Mouse (Mus musculus) heart, adult 8-10 months (tissue): ENCODE results near the gene Ccdc159. TPM values are rescaled to one million over a fixed set of nuclear protein-coding genes. Genes with fewer than 3 reads are reported as not detected.

ENCODE experiments used
- DNase-seq: peaks from one replicate; pipeline ENCODE4 v3.0.0; 2022; ENCODE audit warnings: low spot score
- total RNA-seq, 4 experiments: library from RNA; stranded (reverse); gene quantifications; 2 replicates each; pipeline ENCODE4 v1.2.4; 2022

Gene Ccdc159
- total RNA-seq, result 1 to 10 TPM; 4.9 to 7.4 (median 5.6) TPM

GRCm38 (mm10) chr9:21927208-21927753 lies at the start of gene Ccdc159, which contains the start of gene Tmem205:
Ccdc159 (plus strand) TSS chr9:21927471.
Tmem205 (minus strand) TSS chr9:21927556.
- DNase-seq, result peak; percentile 96

- DNase-seq, result no peak
Observed at GRCm38 (mm10) chr9:21889229-21889628, 38.0 kb upstream of the Ccdc159 start.

- peak; percentile 75 for DNase-seq
Observed at GRCm38 (mm10) chr9:21901223-21901820, 25.9 kb upstream of the Ccdc159 start.

GRCm38 (mm10) chr9:21904031-21904430 lies 23.2 kb upstream of the Ccdc159 start:
- DNase-seq, result no peak

GRCm38 (mm10) chr9:21908216-21908615 lies 19.1 kb upstream of the Ccdc159 start:
- DNase-seq, result no peak

- no peak for DNase-seq
Observed at GRCm38 (mm10) chr9:21909474-21910223, 17.6 kb upstream of the Ccdc159 start.

GRCm38 (mm10) chr9:21916851-21917492 lies 10.3 kb upstream of the Ccdc159 start:
- DNase-seq, result no peak

- DNase-seq, result peak; percentile 28
Observed at GRCm38 (mm10) chr9:21917493-21918034, 9.7 kb upstream of the Ccdc159 start.

GRCm38 (mm10) chr9:21918035-21918592 lies 9.2 kb upstream of the Ccdc159 start, which contains the start of gene Rab3d:
Rab3d (minus strand) TSS chr9:21918192.
- peak; percentile 93 for DNase-seq

GRCm38 (mm10) chr9:21918692-21919384 lies 8.4 kb upstream of the Ccdc159 start:
- DNase-seq, result no peak

- DNase-seq, result no peak
Observed at GRCm38 (mm10) chr9:21923036-21923435, 4.2 kb upstream of the Ccdc159 start.

GRCm38 (mm10) chr9:21923490-21924098 lies 3.7 kb upstream of the Ccdc159 start:
- DNase-seq, result peak; percentile 30

- peak; percentile 96 for DNase-seq
Observed at GRCm38 (mm10) chr9:21924099-21924493, 3.2 kb upstream of the Ccdc159 start.

- no peak for DNase-seq
Observed at GRCm38 (mm10) chr9:21925034-21925433, 2.2 kb upstream of the Ccdc159 start.

GRCm38 (mm10) chr9:21925506-21925905 lies 1.8 kb upstream of the Ccdc159 start:
- DNase-seq, result no peak

- no peak for DNase-seq
Observed at GRCm38 (mm10) chr9:21926155-21926554, 1.1 kb upstream of the Ccdc159 start.

- no peak for DNase-seq
Observed at GRCm38 (mm10) chr9:21926784-21927183, 487 bp upstream of the Ccdc159 start.

- no peak for DNase-seq
Observed at GRCm38 (mm10) chr9:21929208-21929607, 1.9 kb downstream of the Ccdc159 start.

GRCm38 (mm10) chr9:21932006-21932405 lies 4.7 kb downstream of the Ccdc159 start:
- no peak for DNase-seq

GRCm38 (mm10) chr9:21932445-21933137 lies 5.3 kb downstream of the Ccdc159 start:
- DNase-seq, result no peak
